Mouse (Mus musculus) Patski (cell line): ENCODE results near the gene Pmel. TPM values are rescaled to one million over a fixed set of nuclear protein-coding genes. Genes with fewer than 3 reads are reported as not detected.
A peak's percentile ranks its signal among the peaks of the same experiment; 100 is the strongest.

ENCODE experiments used
- ATAC-seq: fragments of 100-300 bp; one replicate; pipeline ENCODE4 v1.8.0; 2021
- CTCF ChIA-PET: fragments of 350-600 bp; sonication (Branson Sonifier 250); formaldehyde crosslinking; loops from one replicate; lab custom pipeline; 2022; ENCODE audit warnings: inconsistent platforms; lab: Charles Lee
- POLR2A ChIA-PET: fragments of 350-600 bp; sonication (Branson Sonifier 250); formaldehyde crosslinking; loops from one replicate; lab custom pipeline; 2022; ENCODE audit warnings: antibody characterized with exemption, inconsistent platforms; lab: Charles Lee
- DNase-seq: peaks from one replicate; pipeline ENCODE4 v3.0.0-alpha.2; 2011; ENCODE audit warnings: low read depth, low spot score
- H3K27me3 ChIP-seq: fragments of 371-371 bp; one replicate; pipeline ENCODE4 v1.5.1; 2021
- CTCF ChIP-seq: fragments of 100-300 bp; IDR thresholded peaks from one replicate; pipeline ENCODE4 v1.5.1; 2021
- in situ Hi-C: fragments of 300-500 bp; cut with MboI; formaldehyde crosslinking; loops from 3 replicates; pipeline ENCODE4 v1.11.1; 2018; ENCODE audit warnings: low pct_unique_long_range_greater_than_20kb, mixed read lengths
- polyA plus RNA-seq: library from polyadenylated mRNA; unstranded; gene quantifications from one replicate; pipeline ENCODE4 v1.2.3, GENCODE M21; 2021

Pmel gene
- polyA plus RNA-seq, 1 experiment from 2014 or later = 1.1 TPM

DNA sequence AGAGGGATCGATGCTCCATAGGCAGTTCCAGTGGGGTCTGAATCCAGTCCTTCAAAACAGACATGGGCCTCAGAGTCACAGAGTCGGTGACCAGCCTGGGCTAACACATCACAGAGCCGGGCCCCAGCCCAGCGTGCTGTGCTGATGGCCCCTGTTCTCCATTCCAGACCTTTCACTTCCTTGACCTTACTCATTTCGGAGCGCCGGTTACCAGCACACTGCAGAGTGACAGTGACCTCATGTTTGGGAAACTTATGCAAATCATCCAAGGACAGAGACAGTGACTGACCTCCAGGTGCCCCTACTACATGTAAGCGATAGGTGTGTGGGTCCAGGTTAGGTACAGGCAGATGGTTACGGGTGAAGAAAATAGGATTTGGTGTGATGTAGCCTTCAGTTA is 32.8 kb upstream of the Pmel start:
- no peak for DNase-seq
- in situ Hi-C loops = loop anchor here (5.0 kb wide), 1 partner anchor 44 kb away; the partner anchor contains the start of gene Rps26
- ChIA-PET POLR2A (no interaction called here), CTCF (no interaction called here)
- TF ChIP-seq CTCF = no peak
- H3K27me3 ChIP-seq = no peaks in the 10 kb centered on the region
- no peak for ATAC-seq

DNA sequence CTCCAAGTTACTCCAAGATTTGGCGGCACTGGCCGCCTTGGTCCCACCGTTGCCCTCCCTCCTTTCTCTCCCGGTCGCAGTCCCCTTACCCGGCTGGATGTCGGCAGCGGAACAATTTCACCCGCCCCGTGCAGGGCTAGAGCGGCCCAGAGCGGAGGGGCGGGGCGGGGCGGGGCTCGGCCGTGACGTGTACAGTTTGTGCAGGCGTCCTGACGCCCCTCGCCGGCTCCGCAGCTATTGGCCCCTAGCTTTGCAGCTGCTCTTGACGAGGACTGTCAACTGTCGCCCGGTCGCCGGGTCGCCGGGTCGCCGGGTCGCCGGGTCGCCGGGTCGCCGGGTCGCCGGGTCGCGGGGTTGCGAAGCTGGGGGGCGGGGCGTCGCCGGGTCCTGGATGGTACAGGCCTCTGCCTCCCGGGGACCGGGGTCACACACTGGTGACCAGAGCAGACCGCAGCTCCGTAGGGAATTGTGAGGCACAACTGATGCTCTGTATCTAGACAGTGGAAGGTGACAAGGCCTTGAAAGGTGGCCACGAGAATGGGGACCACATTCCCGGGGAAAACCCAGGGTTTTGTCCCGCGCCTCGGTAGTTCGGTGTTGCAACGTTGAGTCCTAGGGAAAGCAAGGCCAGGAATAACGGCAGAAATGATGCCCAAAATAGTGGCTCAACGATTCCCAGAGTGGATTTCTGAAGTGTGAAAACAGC is 30.1 kb upstream of the Pmel start, which contains the start of gene Suox:
Suox (minus strand) TSS at position 311 of the 706 bp plus-strand sequence.
- no peaks in the 10 kb centered on the region for H3K27me3 ChIP-seq
- CTCF ChIA-PET = interaction anchor here (1.0 to 2.1 kb wide), 7 partner anchors 12 to 84 kb away, joined by 3 to 11 read pairs (median 4); partner anchors contain the start of gene Erbb3
- ATAC-seq (peak; percentile 89), DNase-seq (no peak)
- no peak for TF ChIP-seq CTCF
- in situ Hi-C loops = loop anchor here (5.0 kb wide), 1 partner anchor 47 kb away; the partner anchor contains the start of gene Rps26
- POLR2A ChIA-PET = interaction anchor here (0.6 to 1.1 kb wide), 2 partner anchors 99 to 126 kb away, joined by 3 to 4 read pairs; partner anchors contain the start of gene Zc3h10

DNA sequence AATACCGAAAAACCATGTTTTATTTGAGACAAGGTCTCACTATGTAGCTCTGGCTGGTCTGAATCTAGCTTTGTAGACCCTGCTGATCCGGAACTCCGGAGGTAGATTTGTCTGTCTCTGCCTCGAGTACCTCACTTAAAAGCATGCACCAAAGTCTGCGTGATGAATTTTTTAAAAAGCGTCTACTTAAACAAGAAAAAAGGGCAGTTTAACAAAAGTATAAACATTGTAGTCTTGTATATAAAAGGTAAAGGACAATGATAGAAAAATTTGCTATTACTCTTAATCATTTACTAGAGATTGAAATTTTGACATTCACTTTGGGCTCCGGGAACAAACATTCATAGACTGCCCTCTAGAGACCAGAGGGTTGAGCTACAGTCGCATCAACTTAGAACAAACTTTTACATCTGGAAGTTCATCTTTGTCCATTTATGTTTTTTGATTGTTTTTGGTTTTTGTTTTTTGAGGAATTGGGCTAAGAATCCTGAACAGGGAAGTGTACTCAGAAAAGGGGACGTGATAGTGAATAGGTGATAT is 29.5 kb upstream of the Pmel start:
- DNase-seq = no peak
- in situ Hi-C loops = loop anchor here (5.0 kb wide), 1 partner anchor 47 kb away; the partner anchor contains the start of gene Rps26
- ChIA-PET CTCF (interaction anchor here (0.6 to 2.1 kb wide), 10 partner anchors 13 to 224 kb away, joined by 3 to 11 read pairs (median 4); partner anchors contain the start of gene Erbb3), POLR2A (interaction anchor here (0.5 to 1.1 kb wide), 3 partner anchors 14 to 127 kb away, joined by 3 to 4 read pairs (median 3); partner anchors contain the start of gene Zc3h10)
- TF ChIP-seq CTCF = peak; percentile 66
- ATAC-seq = peak; percentile 22
- no peaks in the 10 kb centered on the region for H3K27me3 ChIP-seq

DNA sequence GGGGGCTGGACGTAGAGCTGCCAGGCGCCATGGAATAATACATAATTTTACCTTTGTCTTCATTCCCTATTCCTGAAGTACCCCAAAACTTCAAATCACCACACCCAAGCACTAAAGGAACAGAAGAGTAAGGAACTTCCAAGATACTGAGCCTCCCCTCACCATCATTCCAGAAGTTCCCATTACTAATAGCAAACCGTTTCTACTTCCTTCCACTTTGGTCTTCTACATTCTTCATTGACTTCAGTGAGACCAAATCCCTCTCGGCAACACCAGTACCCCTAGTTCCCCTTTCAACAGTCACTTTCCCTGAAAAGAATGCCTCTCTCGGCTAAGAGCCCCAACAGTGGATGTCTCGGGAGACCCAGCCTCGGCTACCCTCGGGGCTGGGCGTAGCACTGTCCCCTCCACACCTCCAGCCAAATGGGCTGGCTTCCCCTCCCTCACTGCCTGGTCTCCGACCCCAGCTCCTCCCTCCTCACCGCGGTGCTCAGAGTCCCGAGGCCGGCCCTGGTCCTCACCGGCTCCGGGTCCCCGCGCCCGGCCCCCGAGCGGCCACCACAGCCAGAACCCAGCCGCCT is 8.5 kb upstream of the Pmel start:
- in situ Hi-C loops = no loop called here
- DNase-seq (no peak), ATAC-seq (peak; percentile 27)
- no peaks in the 10 kb centered on the region for H3K27me3 ChIP-seq
- ChIA-PET CTCF (no interaction called here), POLR2A (interaction anchor here (1.2 kb wide), 1 partner anchor 52 kb away, joined by 4 read pairs; the partner anchor contains the start of gene Pym1)
- no peak for TF ChIP-seq CTCF

DNA sequence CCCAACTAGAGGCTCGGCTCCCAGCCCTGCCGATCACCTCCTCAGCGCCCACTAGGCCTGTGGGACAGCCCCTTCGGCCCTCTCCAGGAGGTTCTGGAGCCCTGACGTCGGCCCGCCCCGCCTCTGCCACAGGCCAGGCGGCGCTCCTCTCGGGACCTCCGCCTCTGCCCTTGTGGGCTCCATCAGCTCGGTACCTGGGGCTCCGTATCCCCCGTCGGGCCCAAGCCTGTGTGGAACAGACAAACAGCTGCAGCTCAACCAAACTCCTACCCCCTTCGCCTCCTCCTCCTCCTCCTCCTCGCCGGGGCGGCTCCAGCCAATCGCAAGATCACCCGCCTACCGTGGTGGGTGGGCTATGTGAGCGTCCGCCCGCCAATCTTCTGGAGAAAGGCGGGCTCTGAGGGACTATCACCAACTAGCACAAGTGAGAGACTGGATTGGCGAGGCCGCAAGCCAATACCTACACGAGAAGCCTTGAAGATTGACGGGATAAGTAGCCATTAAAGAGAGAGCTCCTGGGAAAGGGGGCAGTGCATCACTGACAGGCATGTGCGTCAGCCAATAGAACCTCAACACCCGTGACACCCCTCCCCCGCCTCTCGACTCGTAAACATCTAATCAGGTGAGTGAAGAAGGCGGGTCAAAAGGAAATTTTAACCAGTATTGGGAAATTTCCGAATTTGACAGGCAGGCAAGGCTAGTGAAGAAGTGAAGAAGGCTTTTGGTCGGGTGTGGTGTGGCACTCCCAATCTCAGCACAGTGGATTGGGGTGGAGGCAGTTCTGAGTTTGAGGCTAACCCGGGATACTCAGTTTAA is 7.8 kb upstream of the Pmel start, which contains the start of gene Rab5b:
Rab5b (minus strand) TSS at position 273 of the 816 bp plus-strand sequence.
- ATAC-seq = peak; percentile 99
- DNase-seq = peak; percentile 99
- TF ChIP-seq CTCF = no peak
- POLR2A ChIA-PET = interaction anchor here (1.2 kb wide), 1 partner anchor 51 kb away, joined by 4 read pairs; the partner anchor contains the start of gene Pym1
- CTCF ChIA-PET = interaction anchor here (0.9 kb wide), 1 partner anchor 49 kb away, joined by 3 read pairs; the partner anchor contains the start of gene Dgka
- no peaks in the 10 kb centered on the region for H3K27me3 ChIP-seq
- in situ Hi-C loops = no loop called here

DNA sequence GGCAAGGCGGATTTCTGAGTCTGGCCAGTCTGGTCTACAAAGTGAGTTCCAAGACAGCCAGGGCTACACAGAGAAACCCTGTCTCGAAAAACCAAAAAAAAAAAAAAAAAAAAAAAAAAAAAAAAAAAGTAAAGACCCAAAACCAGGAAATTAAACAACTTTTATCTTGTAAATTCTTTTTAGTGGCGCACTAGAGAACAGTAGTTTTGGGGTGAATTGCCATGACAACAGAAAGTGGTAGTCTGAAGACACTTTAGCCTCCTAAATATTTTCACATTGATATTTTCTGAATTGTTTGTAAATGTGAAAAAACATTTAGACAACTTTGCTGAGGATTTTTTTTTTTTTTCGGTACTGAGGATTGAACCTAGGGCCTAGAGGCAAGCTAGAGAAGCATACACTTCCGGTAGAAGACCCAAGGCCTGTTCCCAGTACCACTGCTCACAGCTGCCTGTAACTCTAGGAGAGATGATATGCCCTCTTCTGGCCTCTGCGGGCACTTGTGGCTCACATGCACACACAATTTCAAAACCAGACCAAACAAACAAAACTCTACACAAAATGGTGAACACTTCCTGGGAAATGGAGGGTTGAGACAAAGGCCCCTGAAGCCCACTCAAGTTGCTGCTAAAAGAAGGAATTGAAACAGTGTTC is 6.8 kb upstream of the Pmel start:
- H3K27me3 ChIP-seq = no peaks in the 10 kb centered on the region
- ATAC-seq (no peak), DNase-seq (no peak)
- TF ChIP-seq CTCF = no peak
- ChIA-PET POLR2A (interaction anchor here (0.7 to 0.8 kb wide), 2 partner anchors 14 to 219 kb away, joined by 3 to 9 read pairs; no protein-coding TSS in a partner anchor), CTCF (interaction anchor here (0.9 kb wide), 1 partner anchor 48 kb away, joined by 3 read pairs; the partner anchor contains the start of gene Dgka)
- in situ Hi-C loops = no loop called here

DNA sequence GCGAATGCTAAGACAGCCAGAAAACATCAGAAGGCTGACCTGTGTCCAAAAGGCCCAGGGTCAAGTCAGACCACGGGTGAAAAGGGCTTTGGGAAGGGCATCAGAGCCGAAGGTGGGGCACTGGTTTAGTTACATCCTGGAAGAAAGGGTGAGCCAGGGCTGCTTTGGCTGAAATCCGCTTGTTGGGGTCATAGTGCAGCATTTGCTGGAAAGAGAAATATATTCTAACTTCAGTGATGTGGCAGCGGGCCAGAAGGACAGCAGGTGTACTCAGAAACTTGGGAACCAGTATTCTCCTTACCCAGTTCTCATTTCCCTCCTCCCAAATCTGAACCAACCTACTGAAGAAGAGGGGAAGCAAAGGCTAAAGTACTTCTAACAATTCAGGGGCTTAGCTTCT is 5.0 kb upstream of the Pmel start:
- POLR2A ChIA-PET = no interaction called here
- in situ Hi-C loops = no loop called here
- ATAC-seq (no peak), DNase-seq (no peak)
- CTCF ChIA-PET = no interaction called here
- H3K27me3 ChIP-seq = no peaks in the 10 kb centered on the region
- no peak for TF ChIP-seq CTCF

DNA sequence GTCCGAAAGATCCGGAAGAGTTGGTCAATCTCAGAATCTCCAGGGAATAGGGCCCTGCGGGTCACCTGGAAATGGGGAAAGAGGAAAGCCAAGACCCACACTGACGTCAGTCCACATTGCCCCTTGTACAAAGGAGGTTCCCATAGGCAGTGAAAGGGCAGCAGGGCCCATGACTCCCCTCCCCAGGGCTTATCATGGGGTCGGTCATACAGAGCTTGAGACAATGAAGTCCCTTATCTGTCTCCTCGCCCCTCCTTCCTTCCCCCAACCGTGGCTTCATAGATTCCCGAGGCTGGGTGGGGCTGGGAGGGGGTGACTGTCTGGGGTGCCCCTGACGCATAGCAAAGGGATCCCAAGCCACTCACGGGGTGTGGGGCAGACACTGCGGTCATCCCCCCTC is 4.4 kb upstream of the Pmel start:
- POLR2A ChIA-PET = no interaction called here
- ATAC-seq (no peak), DNase-seq (no peak)
- no peaks in the 10 kb centered on the region for H3K27me3 ChIP-seq
- no peak for TF ChIP-seq CTCF
- CTCF ChIA-PET = no interaction called here
- in situ Hi-C loops = no loop called here

DNA sequence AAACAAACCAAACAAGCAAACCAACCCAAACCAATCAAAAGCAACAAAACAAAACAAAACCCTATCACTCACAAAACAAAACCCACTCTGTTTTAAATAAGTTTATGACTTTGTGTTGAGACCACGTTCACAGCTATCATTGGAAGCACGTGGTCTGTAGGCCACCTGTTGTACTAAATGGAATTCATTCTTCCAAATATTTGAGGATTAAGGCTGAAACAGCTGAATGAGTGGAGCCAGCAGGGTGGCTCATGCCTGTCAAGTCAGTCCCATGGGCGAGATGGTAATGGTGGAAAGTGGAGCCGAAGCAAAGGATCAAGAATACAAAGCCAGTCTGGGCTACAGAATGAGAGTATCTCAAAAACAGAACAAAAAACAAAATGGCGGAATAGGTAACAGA is 3.3 kb upstream of the Pmel start:
- in situ Hi-C loops = no loop called here
- no peak for TF ChIP-seq CTCF
- DNase-seq (no peak), ATAC-seq (no peak)
- no peaks in the 10 kb centered on the region for H3K27me3 ChIP-seq
- ChIA-PET CTCF (interaction anchor here (0.6 kb wide), 1 partner anchor 18 kb away, joined by 3 read pairs; no protein-coding TSS in a partner anchor), POLR2A (no interaction called here)
